Mouse (Mus musculus) neutrophil, adult 5-6 weeks (primary cell): ENCODE measurements around the gene Sorbs1. TPM values are rescaled to one million over a fixed set of nuclear protein-coding genes. Genes with fewer than 3 reads are reported as not detected.

Source experiments
- ATAC-seq: fragments of 151-379, 151-347 bp; 2 replicates; pipeline ENCODE4 v1.8.0; 2017; ENCODE audit warnings: mild to moderate bottlenecking, moderate TSS enrichment; ENCODE audit not compliant: insufficient number of reproducible peaks, poor library complexity, low FRiP score, severe bottlenecking; ENCODE audit errors: extremely low read depth
- total RNA-seq: library from RNA; stranded (forward); fragments of 200-1000 nt; gene quantifications from 2 replicates; pipeline ENCODE4 v1.2.3, GENCODE M21; 2017

The Sorbs1 gene
- total RNA-seq, 1 experiment from 2014 or later: 9.8 TPM

GRCm38 (mm10) chr19:40366163-40366941 is 147.2 kb downstream of the Sorbs1 start:
- ATAC-seq: peak; percentile 60

DNA sequence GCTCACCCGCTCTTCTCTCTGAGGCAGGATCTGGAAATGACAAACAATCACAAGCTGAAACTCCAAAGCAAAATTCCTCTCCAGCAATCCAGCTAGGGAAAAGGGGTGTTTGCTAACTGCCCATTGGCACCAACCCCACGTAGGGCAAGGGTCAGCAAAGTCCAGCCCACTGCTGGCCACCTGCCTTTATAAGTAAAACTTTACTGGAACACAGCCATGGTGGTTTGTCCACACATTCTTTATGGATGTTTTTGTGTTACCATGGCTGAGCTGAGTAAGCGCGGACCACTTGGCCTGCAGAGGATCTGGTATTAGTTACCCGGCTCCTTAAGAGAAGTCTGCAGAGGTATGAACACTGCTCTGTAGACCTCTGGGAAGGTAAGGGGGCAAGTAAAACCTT is 148.4 kb downstream of the Sorbs1 start:
- ATAC-seq: no peak

- no peak for ATAC-seq
Measured at GRCm38 (mm10) chr19:40363447-40363846, 150.1 kb downstream of the Sorbs1 start.

GRCm38 (mm10) chr19:40362203-40362865 is 151.2 kb downstream of the Sorbs1 start:
- ATAC-seq: no peak

DNA sequence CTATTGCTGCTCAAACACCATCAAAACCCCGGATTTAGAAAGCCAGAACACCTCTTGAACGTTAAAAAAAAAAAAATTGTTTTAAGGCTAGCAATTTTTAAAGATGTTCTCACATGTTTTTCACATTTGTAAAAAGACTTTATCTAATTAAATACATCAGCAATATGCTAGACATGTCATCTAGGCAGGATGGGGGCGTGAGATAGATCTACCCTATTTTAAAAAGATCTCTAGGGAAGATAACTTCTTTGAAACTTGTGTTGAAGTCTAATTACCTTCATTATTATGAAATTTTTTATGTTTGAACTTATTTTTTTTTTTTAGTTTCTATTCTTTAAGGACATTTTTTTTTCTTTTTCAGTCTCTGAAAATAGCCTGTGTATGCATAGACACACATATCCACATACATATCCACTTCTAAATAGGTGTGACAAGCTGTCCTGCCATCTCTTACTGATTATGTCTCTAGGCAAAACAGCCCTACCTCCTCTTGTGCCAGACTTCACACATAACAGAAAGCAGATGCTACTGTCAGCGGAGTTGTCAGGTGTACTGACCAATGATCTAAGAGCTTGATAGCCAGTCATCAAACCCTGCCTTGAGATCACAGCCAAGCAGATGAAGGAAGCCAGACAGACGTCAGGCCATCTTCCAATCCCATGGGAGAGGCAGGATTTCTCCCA is 153.7 kb downstream of the Sorbs1 start:
- no peak for ATAC-seq

- ATAC-seq: no peak
Measured at GRCm38 (mm10) chr19:40356536-40357522, 156.8 kb downstream of the Sorbs1 start.

DNA sequence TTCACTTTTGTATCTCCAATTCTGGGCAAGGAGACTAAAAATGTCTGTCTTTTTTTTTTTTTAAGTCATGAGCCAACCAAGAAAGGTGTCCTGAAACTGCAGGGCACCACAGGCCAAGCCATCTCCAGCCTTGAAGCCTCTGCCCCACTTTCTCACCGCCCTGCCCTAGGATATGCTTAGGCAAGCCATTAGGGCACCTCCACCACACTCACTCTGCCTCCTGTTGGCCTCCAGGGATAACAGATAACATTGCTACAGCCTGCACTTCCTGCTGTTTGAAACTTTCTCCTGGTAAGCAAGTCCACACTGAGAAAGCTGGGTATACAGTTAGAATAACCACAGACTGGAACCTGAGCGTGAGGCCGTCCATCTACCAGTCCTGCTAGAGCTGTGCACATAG is 158.5 kb downstream of the Sorbs1 start:
- ATAC-seq: no peak

GRCm38 (mm10) chr19:40352006-40352405 is 161.6 kb downstream of the Sorbs1 start:
- ATAC-seq: no peak

- ATAC-seq: no peak
Measured at GRCm38 (mm10) chr19:40350835-40351234, 162.7 kb downstream of the Sorbs1 start.

DNA sequence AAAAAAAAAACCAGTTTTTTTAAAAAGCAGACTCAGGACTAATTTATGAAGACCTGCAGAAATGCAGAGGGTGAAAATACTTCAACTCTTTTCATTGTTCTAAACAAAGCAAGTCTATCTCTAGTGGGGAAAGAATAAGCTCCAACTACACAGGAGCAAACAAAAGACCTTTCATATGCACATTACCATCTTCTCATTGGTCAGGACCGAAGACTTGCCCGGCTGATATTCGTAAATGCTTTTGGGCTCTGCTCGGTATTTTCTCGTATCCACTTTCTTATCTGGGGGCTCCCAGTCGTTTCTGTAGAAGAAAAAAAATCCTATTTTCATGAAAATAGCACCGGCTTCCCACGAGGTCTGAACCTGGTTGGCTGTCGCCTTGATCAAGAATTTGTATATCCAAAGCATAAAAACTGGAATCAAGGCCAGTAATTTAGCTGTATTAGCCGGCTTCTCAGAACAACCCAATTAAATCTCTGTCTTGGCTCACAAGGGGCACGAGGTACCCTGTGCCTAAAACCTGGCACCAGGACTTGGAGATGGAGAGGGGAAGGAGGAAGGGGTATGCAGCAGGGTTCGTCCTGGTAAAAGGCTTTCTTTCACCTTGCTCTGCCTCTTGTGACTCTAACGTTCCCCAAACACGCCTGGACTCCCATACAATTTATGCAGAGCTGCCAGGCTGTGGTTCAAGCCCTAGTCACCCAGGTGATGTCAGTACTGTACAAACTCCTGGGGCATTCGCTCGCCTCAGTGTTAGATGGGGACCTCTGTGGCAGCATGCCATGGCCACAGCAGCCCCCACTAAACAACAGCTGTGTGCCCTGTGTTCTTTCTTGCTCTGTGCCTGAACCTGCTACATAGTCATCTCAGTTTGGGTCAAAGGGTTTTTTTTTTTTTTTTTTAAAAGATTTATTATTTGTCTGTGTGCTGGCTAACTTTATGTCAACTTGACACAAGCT is 163.6 kb downstream of the Sorbs1 start:
- no peak for ATAC-seq

GRCm38 (mm10) chr19:40349281-40349680 is 164.3 kb downstream of the Sorbs1 start:
- no peak for ATAC-seq

DNA sequence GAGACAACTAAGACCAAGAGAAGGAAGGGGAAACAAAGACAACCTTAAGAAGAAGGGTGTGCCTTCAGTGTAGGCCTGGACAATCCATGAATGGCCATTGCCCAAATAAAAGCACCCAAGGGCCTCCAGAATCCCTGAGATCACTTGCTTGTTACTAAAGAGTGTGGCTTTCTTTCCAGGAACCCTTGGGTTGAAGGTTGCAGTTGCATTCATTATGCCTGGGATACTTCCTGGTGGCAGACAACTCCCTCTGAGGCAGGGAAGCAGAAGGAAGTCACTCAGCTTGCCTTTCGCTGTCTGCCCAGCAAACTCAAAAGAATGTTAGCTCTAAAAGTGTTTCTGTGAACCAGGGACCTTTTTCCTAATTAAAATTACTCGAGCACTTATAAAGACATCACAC is 164.9 kb downstream of the Sorbs1 start:
- no peak for ATAC-seq

GRCm38 (mm10) chr19:40348175-40348574 is 165.4 kb downstream of the Sorbs1 start:
- no peak for ATAC-seq

DNA sequence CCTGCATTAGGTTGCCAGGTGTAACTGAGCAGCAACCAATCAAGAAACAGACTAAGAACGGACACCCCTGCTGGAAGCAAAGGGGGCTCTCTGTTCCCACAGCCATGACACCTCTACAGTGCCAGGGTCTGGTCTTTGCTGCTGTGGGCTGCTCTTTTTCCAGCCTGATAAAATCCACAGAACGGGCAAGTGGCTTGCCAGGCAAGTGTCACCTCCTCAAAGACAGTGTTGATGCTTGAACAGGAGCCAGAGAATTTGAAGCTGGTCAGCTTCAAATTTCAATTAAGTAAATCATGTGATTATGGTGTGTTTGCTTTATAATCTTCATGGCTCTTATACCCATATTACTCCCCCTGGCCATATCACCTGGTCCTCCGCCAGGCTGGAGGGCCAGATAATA is 166.7 kb downstream of the Sorbs1 start:
- no peak for ATAC-seq

DNA sequence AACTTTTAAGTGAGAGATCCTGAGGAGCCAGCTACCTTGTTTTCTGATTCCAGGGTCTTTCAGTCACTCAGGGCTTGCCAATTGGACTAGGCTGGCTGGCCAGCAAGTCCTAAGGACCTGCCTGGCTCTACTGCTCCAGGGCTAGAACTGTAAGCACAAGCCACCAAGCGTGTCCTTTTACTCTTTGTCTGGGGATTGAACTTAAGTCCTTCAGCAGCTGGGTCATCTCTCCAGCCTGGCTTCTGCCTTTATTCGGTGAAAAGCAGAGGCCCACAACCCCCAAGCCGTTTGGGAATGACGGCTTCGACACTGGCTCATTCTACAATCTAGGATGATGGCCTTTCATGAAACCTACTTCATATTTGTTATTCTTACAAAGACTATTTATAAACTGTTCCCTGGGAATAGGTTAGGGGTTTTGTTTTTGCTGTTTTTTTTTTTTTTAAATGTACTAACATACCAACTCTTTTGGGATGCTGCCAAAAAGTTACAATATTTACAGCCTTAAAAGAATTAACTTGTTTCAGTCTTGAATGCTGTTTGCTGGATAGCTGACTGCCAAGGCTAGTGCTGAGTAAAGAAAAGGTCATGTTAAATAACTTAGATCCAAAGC is 167.2 kb downstream of the Sorbs1 start:
- ATAC-seq: no peak

- ATAC-seq: peak; percentile 64; the same call in 1 of the 2 replicates
Measured at GRCm38 (mm10) chr19:40345684-40346083, 167.9 kb downstream of the Sorbs1 start.

- peak; percentile 65; the same call in 1 of the 2 replicates for ATAC-seq
Measured at GRCm38 (mm10) chr19:40343018-40343417, 170.6 kb downstream of the Sorbs1 start.
